Mouse (Mus musculus) MEL (cell line): ENCODE measurements around the gene Rsbn1l.
A peak's percentile ranks its signal among the peaks of the same experiment; 100 is the strongest.

Experiments used
- CTCF ChIP-seq, 3 experiments: IDR thresholded peaks in 2 of 3; conservative IDR thresholded peaks in 1 of 3; 2 replicates each; pipeline ENCODE4 v1.5.1; 2011 to 2012; ENCODE audit warnings: low read length in 3 of 3, low read depth in 2 of 3, mild to moderate bottlenecking in 2 of 3, improper control_type of control experiment in 1 of 3, inconsistent platforms in 1 of 3, mixed read lengths in 1 of 3, moderate library complexity in 1 of 3; ENCODE audit not compliant: control insufficient read depth in 1 of 3, insufficient read depth in 1 of 3, poor library complexity in 1 of 3, severe bottlenecking in 1 of 3
- E2F4 ChIP-seq: IDR thresholded peaks from 2 replicates; pipeline ENCODE4 v1.6.1; 2011; ENCODE audit warnings: low read depth, low read length, improper control_type of control experiment, borderline replicate concordance
- EP300 ChIP-seq, 2 experiments: IDR thresholded peaks; 2 replicates each; pipeline ENCODE4 v1.6.1; 2011; ENCODE audit warnings: improper control_type of control experiment in 2 of 2, low read length in 2 of 2, low read depth in 1 of 2, mild to moderate bottlenecking in 1 of 2
- GABPA ChIP-seq: IDR thresholded peaks from 2 replicates; pipeline ENCODE4 v1.6.1; 2012; ENCODE audit warnings: low read depth, mild to moderate bottlenecking, inconsistent platforms, low read length, improper control_type of control experiment, moderate library complexity
- GATA1 ChIP-seq: IDR thresholded peaks from 2 replicates; pipeline ENCODE4 v1.6.1; 2011; ENCODE audit warnings: low read depth, low read length, improper control_type of control experiment
- MAFK ChIP-seq: IDR thresholded peaks from 2 replicates; pipeline ENCODE4 v1.6.1; 2011; ENCODE audit warnings: low read depth, mild to moderate bottlenecking, low read length, improper control_type of control experiment, borderline replicate concordance
- MEF2A ChIP-seq: IDR thresholded peaks from 2 replicates; pipeline ENCODE4 v1.6.1; 2014; ENCODE audit warnings: low read depth, mild to moderate bottlenecking, inconsistent platforms, low read length, improper control_type of control experiment; ENCODE audit not compliant: poor library complexity, insufficient replicate concordance, severe bottlenecking; ENCODE audit errors: extremely low read depth
- MYC ChIP-seq: IDR thresholded peaks from 2 replicates; pipeline ENCODE4 v1.6.1; 2011; ENCODE audit warnings: low read depth, mild to moderate bottlenecking, low read length, improper control_type of control experiment, moderate library complexity
- NRF1 ChIP-seq: IDR thresholded peaks from 2 replicates; pipeline ENCODE4 v1.6.1; 2014; ENCODE audit warnings: low read depth, mild to moderate bottlenecking, inconsistent platforms, low read length, improper control_type of control experiment, moderate library complexity; ENCODE audit not compliant: poor library complexity, insufficient read depth, severe bottlenecking
- POLR2A ChIP-seq, 2 experiments: IDR thresholded peaks; 2 replicates each; pipeline ENCODE4 v1.6.1; 2011 to 2012; ENCODE audit warnings: low read length in 2 of 2, mild to moderate bottlenecking in 2 of 2, control low read depth in 1 of 2, improper control_type of control experiment in 1 of 2, low read depth in 1 of 2, moderate library complexity in 1 of 2; ENCODE audit not compliant: control insufficient read depth in 1 of 2, insufficient read depth in 1 of 2, poor library complexity in 1 of 2
- RAD21 ChIP-seq: IDR thresholded peaks from 2 replicates; pipeline ENCODE4 v1.6.1; 2011; ENCODE audit warnings: mild to moderate bottlenecking, low read depth, low read length, improper control_type of control experiment
- TAL1 ChIP-seq: IDR thresholded peaks from 2 replicates; pipeline ENCODE4 v1.6.1; 2012; ENCODE audit warnings: mild to moderate bottlenecking, inconsistent platforms, low read length, moderate library complexity, mixed read lengths
- TBP ChIP-seq: IDR thresholded peaks from 2 replicates; pipeline ENCODE4 v1.8.0; 2011; ENCODE audit warnings: low read depth, low read length, improper control_type of control experiment

- TF ChIP-seq CTCF (IDR thresholded peaks at IDR 0.05 in 2 of 3, conservative IDR thresholded peaks at IDR 0.05 in 1 of 3; ENCODE audit: control insufficient read depth in 1 of 3, insufficient read depth in 1 of 3, low read depth in 2 of 3, low read length in 3 of 3, poor library complexity in 1 of 3, severe bottlenecking in 1 of 3) (no peak), MEF2A (no peak), TBP (peak; percentile 94), TAL1 (no peak), POLR2A (IDR thresholded peaks at IDR 0.05; ENCODE audit: control insufficient read depth in 1 of 2, insufficient read depth in 1 of 2, low read depth in 1 of 2, low read length in 2 of 2, poor library complexity in 1 of 2) (no peak), E2F4 (no peak), EP300 (IDR thresholded peaks at IDR 0.05; ENCODE audit: low read depth in 1 of 2, low read length in 2 of 2) (peak in 1 of 2 experiments; percentile 54; a peak in 2 of 4 replicates), MYC (0 out of 2 replicates have a peak, but pooled peaks have one; percentile 60), GATA1 (peak; percentile 56), GABPA (no peak), NRF1 (no peak), RAD21 (no peak; the same call in 1 of the 2 replicates), MAFK (no peak; the same call in 1 of the 2 replicates)
Measured at GRCm38 (mm10) chr5:20906191-20906590, 50.0 kb downstream of the Rsbn1l start.
